Mouse (Mus musculus): ENCODE measurements around the gene Pde10a.

The Pde10a gene

GRCm38 (mm10) chr17:8581579-8581978 lies 56.4 kb downstream of the Pde10a start:
- DNase-seq (ENCODE audit: low spot score), result no peak

GRCm38 (mm10) chr17:8592427-8593277 lies 67.5 kb downstream of the Pde10a start:
- peak; percentile 34 for DNase-seq (ENCODE audit: low spot score)

GRCm38 (mm10) chr17:8597790-8598189 lies 72.6 kb downstream of the Pde10a start:
- DNase-seq (ENCODE audit: low spot score), result peak; percentile 49

GRCm38 (mm10) chr17:8602976-8603375 lies 77.8 kb downstream of the Pde10a start:
- no peak for DNase-seq (ENCODE audit: low spot score)

GRCm38 (mm10) chr17:8605921-8606320 lies 80.7 kb downstream of the Pde10a start:
- DNase-seq (ENCODE audit: low spot score), result no peak

GRCm38 (mm10) chr17:8606695-8607094 lies 81.5 kb downstream of the Pde10a start:
- DNase-seq (ENCODE audit: low spot score), result no peak

- no peak for DNase-seq (ENCODE audit: low spot score)
These were observed 86.7 kb downstream of the Pde10a start for GRCm38 (mm10) chr17:8611916-8612315.

GRCm38 (mm10) chr17:8613882-8614551 lies 88.8 kb downstream of the Pde10a start:
- peak; percentile 64 for DNase-seq (ENCODE audit: low spot score)

GRCm38 (mm10) chr17:8620346-8620745 lies 95.2 kb downstream of the Pde10a start:
- DNase-seq (ENCODE audit: low spot score), result no peak

GRCm38 (mm10) chr17:8621105-8621504 lies 95.9 kb downstream of the Pde10a start:
- DNase-seq (ENCODE audit: low spot score), result peak; percentile 4

- DNase-seq (ENCODE audit: low spot score), result no peak
These were observed 96.7 kb downstream of the Pde10a start for GRCm38 (mm10) chr17:8621906-8622305.

- no peak for DNase-seq (ENCODE audit: low spot score)
These were observed 101.2 kb downstream of the Pde10a start for GRCm38 (mm10) chr17:8626421-8626820.

GRCm38 (mm10) chr17:8631701-8632100 lies 106.5 kb downstream of the Pde10a start:
- DNase-seq (ENCODE audit: low spot score), result no peak

GRCm38 (mm10) chr17:8633596-8633995 lies 108.4 kb downstream of the Pde10a start:
- no peak for DNase-seq (ENCODE audit: low spot score)

GRCm38 (mm10) chr17:8634476-8634875 lies 109.3 kb downstream of the Pde10a start:
- DNase-seq (ENCODE audit: low spot score), result no peak

- no peak for DNase-seq (ENCODE audit: low spot score)
These were observed 111.1 kb downstream of the Pde10a start for GRCm38 (mm10) chr17:8636231-8636630.

GRCm38 (mm10) chr17:8636691-8637090 lies 111.5 kb downstream of the Pde10a start:
- DNase-seq (ENCODE audit: low spot score), result no peak

GRCm38 (mm10) chr17:8637181-8637580 lies 112.0 kb downstream of the Pde10a start:
- no peak for DNase-seq (ENCODE audit: low spot score)

GRCm38 (mm10) chr17:8639703-8640380 lies 114.7 kb downstream of the Pde10a start:
- DNase-seq (ENCODE audit: low spot score), result no peak

GRCm38 (mm10) chr17:8640741-8641480 lies 115.7 kb downstream of the Pde10a start:
- DNase-seq (ENCODE audit: low spot score), result peak; percentile 3

- DNase-seq (ENCODE audit: low spot score), result no peak
These were observed 116.3 kb downstream of the Pde10a start for GRCm38 (mm10) chr17:8641491-8641890.

- DNase-seq (ENCODE audit: low spot score), result no peak
These were observed 117.2 kb downstream of the Pde10a start for GRCm38 (mm10) chr17:8642356-8642755.
